Mouse (Mus musculus) spleen, postnatal 36 days (tissue): ENCODE results near the gene Ppil3.
A peak's percentile ranks its signal among the peaks of the same experiment; 100 is the strongest.

Experiments used
- DNase-seq, 2 experiments: peaks; one replicate each; pipeline ENCODE4 v3.0.0; 2022; ENCODE audit warnings: low spot score in 2 of 2, mixed read lengths in 1 of 2

Ppil3 gene

DNA sequence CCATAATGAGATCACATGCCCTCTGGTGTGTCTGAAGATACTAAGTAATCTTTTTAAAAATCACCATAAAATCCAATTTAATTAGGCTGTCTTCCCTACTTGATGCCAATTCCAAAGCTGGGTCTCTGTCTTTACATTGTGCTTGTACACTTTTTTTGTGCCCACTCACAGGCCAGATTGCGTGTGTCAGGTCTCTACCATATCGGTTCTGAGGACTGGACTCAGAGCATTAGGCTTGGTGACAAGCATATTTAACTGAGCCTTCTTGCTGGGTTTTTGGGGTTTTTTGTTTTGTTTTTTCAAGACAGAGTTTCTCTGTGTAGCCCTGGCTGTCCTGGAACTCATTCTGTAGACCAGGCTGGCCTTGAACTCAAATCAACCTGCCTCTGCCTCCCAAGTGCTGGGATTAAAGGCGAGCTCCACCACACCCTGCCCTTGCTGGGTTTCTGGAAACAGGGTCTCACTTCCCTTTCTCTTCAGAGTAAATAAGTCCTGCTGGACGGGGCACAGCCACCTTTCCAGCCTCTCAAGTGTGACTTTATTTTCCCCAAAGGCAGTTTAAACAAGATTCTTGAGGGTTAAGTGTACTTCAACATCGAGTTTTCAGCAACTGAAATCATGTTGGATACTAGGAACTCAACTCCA lies 35.6 kb downstream of the Ppil3 start:
- DNase-seq, result no peak

DNA sequence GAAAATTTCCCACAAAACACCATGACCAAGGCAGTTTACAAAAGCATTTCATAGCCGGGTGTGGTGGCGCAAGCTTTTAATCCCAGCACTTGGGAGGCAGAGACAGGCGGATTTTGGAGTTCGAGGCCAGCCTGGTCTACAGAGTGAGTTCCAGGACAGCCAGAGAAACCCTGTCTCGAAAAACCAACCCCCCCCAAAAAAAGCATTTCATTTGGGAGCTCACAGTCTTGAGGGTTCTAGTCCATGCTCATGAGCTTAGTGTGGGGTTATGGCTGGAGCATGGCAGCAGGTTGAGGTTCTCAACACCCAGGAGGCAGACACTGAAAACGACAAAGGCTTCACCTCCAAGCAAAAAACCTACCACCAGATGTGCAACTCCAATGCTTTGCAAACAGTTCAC lies 37.1 kb downstream of the Ppil3 start:
- DNase-seq, result no peak

DNA sequence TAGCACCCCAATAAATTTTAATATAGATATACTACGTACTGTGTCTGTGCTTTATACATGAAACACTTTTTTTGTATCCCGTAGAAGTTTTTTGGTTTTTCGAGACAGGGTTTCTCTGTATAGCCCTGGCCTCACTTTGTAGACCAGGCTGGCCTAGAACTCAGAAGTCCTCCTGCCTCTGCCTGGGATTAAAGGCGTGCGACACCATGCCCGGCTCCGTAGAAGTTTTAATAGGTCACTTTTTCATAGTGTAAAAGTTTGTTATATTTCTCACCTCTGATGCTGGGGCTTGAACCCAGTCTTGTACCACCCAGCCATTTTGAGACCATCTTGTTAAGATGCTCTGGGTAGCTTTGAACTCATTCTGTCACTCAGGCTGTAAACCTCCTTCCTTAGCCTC lies 38.0 kb downstream of the Ppil3 start:
- no peak for DNase-seq

DNA sequence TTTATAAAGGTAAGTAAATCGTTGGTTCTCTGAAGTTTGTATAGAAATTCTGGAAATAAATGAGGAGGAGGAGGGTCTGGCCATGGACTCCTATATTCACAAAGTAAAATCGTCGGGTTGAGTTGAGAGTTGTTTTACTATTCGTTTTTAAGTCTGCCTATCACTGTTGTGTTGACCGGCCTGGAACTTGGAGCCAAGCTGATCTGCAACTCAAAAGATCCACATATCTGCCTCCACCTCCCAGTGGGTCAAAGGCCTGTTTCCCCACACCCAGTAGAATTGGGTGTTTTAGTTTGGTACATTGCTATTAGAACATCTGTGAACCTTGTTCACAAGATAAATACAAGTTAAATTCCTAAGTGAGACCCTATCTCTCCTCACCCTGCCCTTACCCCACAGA lies 41.5 kb downstream of the Ppil3 start:
- no peak for DNase-seq

DNA sequence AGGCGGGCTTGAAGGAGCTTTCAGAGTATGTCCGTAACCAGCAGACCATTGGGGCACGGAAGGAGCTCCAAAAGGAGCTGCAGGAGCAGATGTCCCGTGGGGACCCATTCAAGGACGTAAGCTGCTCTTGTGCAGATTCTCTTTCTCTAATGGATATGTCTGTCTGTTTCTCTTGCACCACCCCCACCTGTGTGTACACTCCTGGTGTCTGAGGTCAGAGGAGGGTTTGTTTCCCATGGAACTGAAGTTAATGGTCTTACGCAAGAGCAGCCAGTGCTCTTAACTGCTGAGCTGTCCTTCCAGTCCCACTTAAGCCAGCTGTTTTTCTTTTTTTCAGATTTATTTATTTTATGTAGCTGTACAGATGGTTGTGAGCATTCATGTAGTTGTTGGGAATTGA lies 43.9 kb downstream of the Ppil3 start:
- DNase-seq, result no peak

DNA sequence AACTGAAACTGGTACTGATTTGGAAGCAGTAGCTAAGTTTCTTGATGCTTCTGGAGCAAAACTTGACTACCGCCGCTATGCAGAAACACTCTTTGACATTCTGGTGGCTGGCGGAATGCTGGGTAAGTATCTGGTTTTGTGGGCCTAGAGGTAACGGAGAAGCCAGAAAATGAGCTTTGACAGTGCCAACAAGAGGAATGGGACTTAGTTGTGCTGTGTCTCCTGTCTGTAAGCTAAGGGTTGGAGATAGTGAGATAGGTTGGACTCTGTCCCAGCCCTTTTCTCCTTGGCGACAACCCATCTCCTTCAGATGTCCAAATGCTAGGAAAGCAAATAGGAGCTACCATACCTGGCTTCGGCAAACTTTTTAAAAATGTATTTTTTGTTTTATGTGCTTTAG lies 47.6 kb downstream of the Ppil3 start:
- no peak for DNase-seq

DNA sequence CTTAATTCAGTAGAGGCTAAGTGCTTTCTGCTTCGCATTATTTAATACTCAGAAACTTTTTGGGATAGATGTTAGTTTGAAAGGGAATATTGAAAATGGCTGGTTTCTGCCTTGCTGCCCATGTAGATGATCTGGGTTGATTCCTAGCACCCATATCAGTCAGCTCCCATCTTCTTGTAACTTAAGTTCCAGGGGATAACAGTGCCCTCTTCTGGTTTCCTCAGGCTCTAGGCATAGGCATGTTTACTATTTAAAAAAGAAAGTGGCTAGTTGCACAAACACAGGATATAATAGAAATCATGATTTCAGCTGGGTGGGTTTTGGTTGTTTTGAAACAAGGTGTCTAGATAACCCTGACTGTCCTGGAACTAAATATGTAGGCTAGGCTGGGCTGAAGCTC lies 49.1 kb downstream of the Ppil3 start:
- no peak for DNase-seq

DNA sequence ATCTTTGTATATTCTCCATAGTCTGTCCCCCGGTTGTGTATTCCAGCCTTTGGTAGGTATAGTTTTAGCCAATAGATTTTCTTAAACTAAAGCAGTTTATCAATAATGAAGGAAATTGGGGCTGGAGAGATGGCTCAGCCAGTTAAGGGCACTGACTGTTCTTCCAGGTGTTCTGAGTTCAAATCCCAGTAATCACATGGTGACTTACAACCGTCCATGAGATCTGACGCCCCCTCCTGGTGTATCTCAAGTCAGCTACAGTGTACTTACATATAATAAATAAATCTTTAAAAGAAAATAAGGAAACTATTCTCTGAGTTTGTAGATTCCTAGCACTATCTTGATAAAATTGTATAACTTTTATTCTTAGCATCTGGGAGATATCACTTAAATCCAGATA lies 49.9 kb downstream of the Ppil3 start:
- no peak for DNase-seq

DNA sequence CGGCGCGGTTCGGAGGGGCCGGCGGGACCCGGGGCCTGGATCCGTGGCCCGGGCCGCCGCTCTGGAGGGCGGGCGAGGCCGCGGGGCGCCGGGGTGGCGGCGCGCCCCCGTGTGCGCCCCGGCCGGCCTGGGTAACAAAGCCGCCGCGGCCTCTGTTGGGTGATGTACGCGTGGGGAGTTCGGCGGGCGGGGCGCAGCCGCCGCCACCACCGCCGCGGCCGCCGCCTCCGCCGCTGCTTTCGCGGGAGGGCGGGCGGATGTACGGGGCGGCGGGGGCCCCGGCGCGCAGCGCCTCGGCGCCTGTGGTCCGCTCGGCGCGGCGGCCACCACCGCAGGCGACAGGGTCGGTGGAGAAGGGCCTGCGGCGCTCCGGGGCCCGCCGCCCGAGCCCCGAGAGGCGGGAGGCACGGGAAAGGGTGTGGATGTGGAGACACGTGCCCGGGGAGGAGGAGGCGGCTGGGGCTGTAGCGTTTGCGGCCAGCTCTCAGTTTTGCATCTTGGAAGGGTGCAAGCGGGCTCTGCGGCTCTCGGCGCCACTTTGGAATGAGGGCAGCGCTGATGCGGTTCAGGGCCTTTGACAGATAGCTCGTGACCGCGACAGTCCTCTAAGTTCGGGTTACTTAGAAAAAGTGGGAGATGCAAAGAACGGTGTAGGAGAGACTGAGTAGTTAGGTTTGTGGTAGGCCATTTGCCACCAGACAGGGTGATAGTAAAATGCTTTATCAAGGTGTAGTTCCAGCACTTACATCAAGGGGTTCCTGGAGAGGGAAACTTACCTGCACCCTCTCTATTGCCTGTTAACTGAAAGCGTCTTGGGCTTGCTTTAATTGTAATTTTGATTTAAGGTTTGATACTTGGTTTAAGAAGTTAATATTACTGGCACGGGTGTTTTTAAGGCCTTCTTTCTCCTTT lies 51.7 kb downstream of the Ppil3 start:
- DNase-seq, result peak; percentile 45 to 46

DNA sequence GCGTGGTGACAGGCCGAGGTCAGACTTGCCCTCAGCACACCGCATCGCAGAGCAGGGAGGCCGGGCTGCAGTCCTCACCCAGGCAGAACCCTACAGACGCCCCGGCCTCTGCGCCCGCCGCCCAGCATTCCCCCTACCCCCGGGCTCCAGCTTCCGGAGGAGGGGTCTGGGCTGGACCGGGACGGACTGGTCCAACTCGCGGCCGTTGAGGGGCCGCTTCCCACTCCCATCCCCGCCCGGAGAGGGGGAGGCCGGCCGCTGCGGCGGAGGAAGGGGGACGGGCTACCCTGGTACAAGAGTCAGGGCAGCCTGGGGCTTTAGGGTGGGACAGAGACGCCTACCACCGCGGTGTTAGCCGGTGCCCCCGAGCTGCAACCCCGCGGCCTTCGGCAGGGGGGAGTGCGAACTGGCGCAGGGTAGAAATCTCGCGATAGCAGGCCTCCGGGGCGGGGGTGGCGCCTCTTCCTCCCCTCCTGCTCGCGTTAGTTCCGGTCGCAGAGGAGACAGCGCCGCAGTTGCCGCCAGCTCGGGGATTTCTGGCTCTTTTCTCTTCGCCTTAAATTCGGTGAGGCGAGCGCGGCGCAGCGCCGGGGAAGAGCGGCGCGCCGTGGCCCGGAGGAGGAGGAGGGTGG lies 52.5 kb downstream of the Ppil3 start, which contains the start of gene Bzw1:
Gene Bzw1 (plus strand): TSS at position 247 of the 632 bp plus-strand sequence.
- peak; percentile 91 to 93 for DNase-seq

DNA sequence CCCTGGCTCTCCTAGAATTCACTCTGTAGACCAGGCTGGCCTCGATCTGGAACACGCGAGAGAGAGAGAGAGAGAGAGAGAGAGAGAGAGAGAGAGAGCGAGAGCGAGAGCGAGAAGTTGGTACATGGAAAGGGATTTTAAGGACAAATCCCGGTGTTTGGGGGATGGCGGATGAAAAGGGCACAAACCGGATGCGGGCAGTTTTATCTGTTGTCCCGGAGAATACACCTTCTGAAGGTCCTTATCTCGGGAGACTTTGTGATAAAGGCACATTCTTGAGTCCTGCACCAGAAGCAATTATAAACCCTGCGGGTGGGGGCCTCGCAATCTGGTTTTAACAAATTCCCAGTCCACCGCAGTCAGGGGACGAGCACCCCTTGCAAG lies 53.0 kb downstream of the Ppil3 start:
- DNase-seq, result no peak

DNA sequence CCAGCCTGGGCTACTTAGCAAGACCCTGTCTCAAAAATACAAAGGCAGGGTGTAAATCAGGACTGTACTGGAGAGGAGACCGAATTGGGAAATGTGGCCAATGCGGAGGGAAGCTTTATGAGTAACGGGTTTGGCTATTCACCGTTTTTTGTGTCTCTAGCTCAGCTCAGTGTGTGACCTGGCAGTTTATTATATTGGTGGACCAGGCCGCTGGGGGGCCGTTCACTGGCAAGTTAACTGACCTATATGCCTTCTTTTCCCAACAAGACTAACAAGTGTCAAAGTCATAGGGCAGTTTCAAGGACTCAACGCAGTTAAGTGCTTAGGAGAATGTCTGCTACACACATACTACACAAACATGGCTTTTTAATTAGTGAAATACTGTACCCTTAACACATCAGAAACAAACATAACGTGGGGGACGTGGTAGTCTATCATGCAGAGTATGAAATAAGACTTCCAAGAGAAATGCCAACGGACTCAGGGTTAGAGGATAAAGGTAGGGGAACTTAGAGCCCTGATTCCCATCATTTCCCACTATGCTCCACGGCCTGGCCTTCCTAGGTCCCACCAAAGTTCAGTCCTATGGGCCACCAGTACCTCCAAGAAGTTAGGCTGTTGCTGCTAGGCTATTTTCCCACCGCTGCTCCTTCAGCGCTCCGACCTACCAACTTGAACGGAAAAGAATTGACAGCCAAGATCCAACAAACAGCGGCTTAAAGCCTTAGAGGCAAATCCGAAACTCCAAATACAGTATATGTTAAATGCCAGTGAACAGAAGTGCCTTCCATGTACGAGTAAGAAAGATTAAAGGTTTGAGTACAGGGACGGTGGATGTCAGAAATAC lies 53.6 kb downstream of the Ppil3 start:
- DNase-seq, result no peak

DNA sequence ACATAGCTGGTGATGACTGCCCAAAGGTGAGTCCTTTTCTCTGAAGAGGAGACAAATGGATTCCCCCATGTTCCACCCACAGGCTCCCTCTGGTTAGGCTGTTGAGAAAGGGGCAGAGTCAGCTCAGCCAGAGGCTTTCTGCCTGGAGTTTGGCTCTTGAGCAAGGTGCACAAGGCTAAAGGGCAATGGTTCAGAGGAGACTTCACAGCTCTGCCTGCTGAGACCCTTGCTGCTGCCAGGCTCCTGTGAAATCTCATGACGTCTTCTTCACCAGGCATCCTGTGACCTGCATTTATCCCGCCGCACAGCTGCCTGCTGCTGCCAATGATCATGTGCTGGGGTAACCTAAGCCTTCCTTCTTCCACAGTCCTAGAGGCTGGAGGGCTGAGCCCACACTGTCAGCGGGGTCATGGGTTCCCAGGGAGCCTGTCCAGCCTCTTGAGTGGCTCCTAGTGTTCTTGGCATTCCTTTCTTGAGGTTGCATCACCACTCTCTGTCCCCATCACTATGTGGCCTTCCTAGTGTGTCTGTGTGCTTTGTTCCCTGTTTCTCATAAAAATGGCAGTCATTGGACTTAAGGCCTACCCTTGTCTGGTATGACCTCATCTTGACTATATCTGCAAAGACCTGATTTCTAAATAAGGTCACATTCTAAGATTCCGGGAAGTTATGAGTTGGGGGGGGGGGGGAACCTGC lies 62.6 kb downstream of the Ppil3 start:
- DNase-seq, result no peak
